10 mouse cellular contexts compared by ENCODE assay signal in the genomic region with DNA sequence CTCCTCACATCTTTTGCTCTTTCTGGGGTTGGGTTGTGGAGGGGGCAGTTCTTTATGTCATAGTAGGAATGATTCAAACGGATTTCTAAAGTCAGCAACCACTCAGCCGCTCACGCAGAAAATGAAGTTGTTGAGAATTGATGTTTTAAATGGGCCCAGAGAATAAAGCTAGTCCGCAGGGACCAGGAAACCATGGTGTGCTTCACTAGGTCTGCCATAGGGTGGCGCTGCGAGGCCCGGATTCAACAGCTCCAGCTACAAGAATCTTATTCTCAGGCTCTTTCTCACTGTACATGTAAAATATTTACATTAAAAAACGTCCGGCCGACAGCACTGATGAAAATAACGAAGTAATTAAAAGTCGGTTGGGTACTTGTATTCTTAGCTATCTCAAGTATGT.
DNase-seq lines count a peak whose midpoint lies in the region; ATAC-seq lines count a peak whose summit lies in the region.
"Had no signal": no experiment of that assay in that cellular context is flagged by ENCODE, and none has a peak within 500 bp of the region (broad histone marks: within the 10 kb centered on the region; RNA-seq: fewer than 3 reads in every experiment).

No protein-coding gene starts in this region.

- peak; percentile 25 for DNase-seq in ovary, postnatal 14 days (ENCODE audit: low spot score)
- DNase-seq in ovary, adult 18-20 months (ENCODE audit: low spot score): no peak
- DNase-seq in cerebellum, postnatal 10 days: peak; percentile 82 to 85
- peak; percentile 80 to 84 for DNase-seq in layer of hippocampus, postnatal 10 days (ENCODE audit: low spot score in 2 of 2)
- DNase-seq in midbrain, embryonic 14.5 days: peak; percentile 84
- DNase-seq in urinary bladder, postnatal 36 days (ENCODE audit: low spot score in 2 of 2): peak; percentile 15 to 38
- no peak for DNase-seq in spleen, adult 18-20 months

- H3K9ac ChIP-seq in midbrain, embryonic 14.5 days (replicated peaks; ENCODE audit: low read length): no peak overlapping the region
- H3K9ac ChIP-seq: embryonic facial prominence, embryonic 13.5 days; lung, embryonic 15.5 days had no signal

- no peak overlapping the region for H3K4me3 ChIP-seq in midbrain, embryonic 14.5 days (replicated peaks; ENCODE audit: low read depth, low read length)
- H3K4me3 ChIP-seq: embryonic facial prominence, embryonic 13.5 days; lung, embryonic 15.5 days had no signal

- 15% methylated on average over 12 of the region's 12 CpGs for WGBS in midbrain, embryonic 14.5 days

- no peaks in the 10 kb centered on the region for H3K36me3 ChIP-seq in midbrain, embryonic 14.5 days (ENCODE audit: control insufficient read depth, insufficient read depth, low read length)
- H3K36me3 ChIP-seq: embryonic facial prominence, embryonic 13.5 days; lung, embryonic 15.5 days had no signal

- H3K4me2 ChIP-seq in midbrain, embryonic 14.5 days (ENCODE audit: low read length): no peak overlapping the region
- H3K4me2 ChIP-seq: embryonic facial prominence, embryonic 13.5 days; lung, embryonic 15.5 days had no signal

- H3K4me1 ChIP-seq in midbrain, embryonic 14.5 days (ENCODE audit: control insufficient read depth, insufficient read depth, low read length): no peaks in the 10 kb centered on the region
- H3K4me1 ChIP-seq: lung, embryonic 15.5 days had no signal

- no peaks in the 10 kb centered on the region for H3K9me3 ChIP-seq in midbrain, embryonic 14.5 days (ENCODE audit: control insufficient read depth, low read length)
- H3K9me3 ChIP-seq: embryonic facial prominence, embryonic 13.5 days; lung, embryonic 15.5 days had no signal

- peaks cover 5% of the 10 kb centered on the region; the same call in 1 of the 2 replicates for H3K27me3 ChIP-seq in midbrain, embryonic 14.5 days (ENCODE audit: control insufficient read depth, insufficient read depth, low read length)

- ATAC-seq in frontal cortex, adult (ENCODE audit: low TSS enrichment): peak; percentile 94
- peak; percentile 67; the same call in 1 of the 2 replicates for ATAC-seq in midbrain, embryonic 14.5 days (ENCODE audit: low FRiP score, low TSS enrichment)

- H3K27ac ChIP-seq in midbrain, embryonic 14.5 days (replicated peaks; ENCODE audit: low read depth, low read length): no peak overlapping the region
- H3K27ac ChIP-seq: embryonic facial prominence, embryonic 13.5 days; lung, embryonic 15.5 days had no signal

Comparison
In these comparisons a context has a peak if more than half of its experiments do, and no peak if none do; other contexts are left out.
1. DNase-seq: peak in ovary, postnatal 14 days (single experiment), cerebellum, postnatal 10 days (2 of 2), layer of hippocampus, postnatal 10 days (2 of 2), midbrain, embryonic 14.5 days (single experiment) and urinary bladder, postnatal 36 days (2 of 2); none in ovary, adult 18-20 months (single experiment) and spleen, adult 18-20 months (0 of 2).